Mouse (Mus musculus) thymus, adult 2 months (tissue): ENCODE measurements around the gene Syce3.

ENCODE experiments used
- CTCF ChIP-seq: fragments of 200-500 bp; IDR thresholded peaks from 2 replicates; pipeline ENCODE4 v1.5.1; 2012; ENCODE audit warnings: mild to moderate bottlenecking, control low read depth, low read length, moderate library complexity, borderline replicate concordance; ENCODE audit not compliant: control insufficient read depth, poor library complexity, insufficient read depth; ENCODE audit errors: extremely low read depth
- POLR2A ChIP-seq: fragments of 200-500 bp; IDR thresholded peaks from 2 replicates; pipeline ENCODE4 v1.6.1; 2012; ENCODE audit warnings: mild to moderate bottlenecking, low read length, control low read depth, moderate library complexity; ENCODE audit not compliant: control insufficient read depth, poor library complexity, insufficient read depth; ENCODE audit errors: extremely low read depth

DNA sequence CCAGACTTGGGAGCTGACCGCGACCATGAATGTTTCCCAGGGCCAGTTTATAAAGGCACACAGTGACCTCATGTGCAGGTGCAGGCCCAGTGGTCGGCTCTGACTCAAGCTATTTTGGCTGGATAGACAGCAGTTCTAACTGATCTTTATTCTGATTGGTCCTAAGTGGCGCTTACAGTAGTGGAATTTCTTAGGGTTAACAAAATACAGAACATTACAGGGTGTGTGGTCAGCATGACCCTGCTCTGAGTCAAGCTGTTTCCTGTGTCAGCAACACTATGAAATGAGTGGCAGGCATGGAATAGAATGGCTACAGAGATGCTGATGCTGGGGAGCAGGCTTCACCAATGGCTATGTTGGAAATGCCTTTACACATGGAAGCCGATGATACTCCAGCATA lies 25.6 kb upstream of the Syce3 start:
- TF ChIP-seq POLR2A, result no peak
- no peak for TF ChIP-seq CTCF
